Mouse (Mus musculus): ENCODE data around the gene Rpl35. TPM values are rescaled to one million over a fixed set of nuclear protein-coding genes. Genes with fewer than 3 reads are reported as not detected.
A peak's percentile ranks its signal among the peaks of the same experiment; 100 is the strongest.
"Not testable (repeated sequence)": the region's sequence is repeated elsewhere in the genome, so short reads cannot be mapped to it uniquely, and the experiment has no call there.

Rpl35 gene
- polyA plus RNA-seq, 1 experiment from 2014 or later, result 1,011 TPM

GRCm38 (mm10) chr2:39010144-39010543 lies 4.7 kb upstream of the Rpl35 start:
- not testable (repeated sequence) for H3K27me3 ChIP-seq (ENCODE audit: control insufficient read depth, insufficient read depth, low read length); H3K9ac ChIP-seq (ENCODE audit: low read length); H3K27ac ChIP-seq (ENCODE audit: low read depth, low read length); H3K9me3 ChIP-seq (ENCODE audit: control insufficient read depth, low read length); H3K4me3 ChIP-seq (ENCODE audit: low read depth, low read length); H3K36me3 ChIP-seq (ENCODE audit: control insufficient read depth, insufficient read depth, low read length); DNase-seq (ENCODE audit: low spot score); ATAC-seq (replicated peaks; ENCODE audit: low FRiP score); H3K4me2 ChIP-seq (ENCODE audit: low read depth, low read length, severe bottlenecking); H3K4me1 ChIP-seq (replicated peaks; ENCODE audit: control insufficient read depth, insufficient read depth, low read length)
- 94% methylated on average over 5 of the region's 5 CpGs for WGBS

- 39% methylated on average over 3 of the region's 3 CpGs for WGBS
- no peak for ATAC-seq (replicated peaks; ENCODE audit: low FRiP score)
- Histone ChIP-seq H3K4me3 (ENCODE audit: low read depth, low read length) (peak overlapping the region; percentile 86), H3K27ac (ENCODE audit: low read depth, low read length) (no peak overlapping the region), H3K9ac (ENCODE audit: low read length) (peak overlapping the region; percentile 89), H3K27me3 (ENCODE audit: control insufficient read depth, insufficient read depth, low read length) (no peaks in the 10 kb centered on the region), H3K4me1 (replicated peaks; ENCODE audit: control insufficient read depth, insufficient read depth, low read length) (peaks cover 9% of the 10 kb centered on the region; the same call in 1 of the 2 replicates), H3K9me3 (ENCODE audit: control insufficient read depth, low read length) (no peaks in the 10 kb centered on the region), H3K36me3 (ENCODE audit: control insufficient read depth, insufficient read depth, low read length) (no peaks in the 10 kb centered on the region), H3K4me2 (ENCODE audit: low read depth, low read length, severe bottlenecking) (peak overlapping the region; percentile 85)
- DNase-seq (ENCODE audit: low spot score), result no peak
Observed at GRCm38 (mm10) chr2:39008954-39009365, 3.5 kb upstream of the Rpl35 start.

- Histone ChIP-seq H3K4me1 (replicated peaks; ENCODE audit: control insufficient read depth, insufficient read depth, low read length) (peaks cover 13% of the 10 kb centered on the region), H3K27ac (ENCODE audit: low read depth, low read length) (peak overlapping the region; percentile 79), H3K36me3 (ENCODE audit: control insufficient read depth, insufficient read depth, low read length) (peaks cover 4% of the 10 kb centered on the region; the same call in 1 of the 2 replicates), H3K27me3 (ENCODE audit: control insufficient read depth, insufficient read depth, low read length) (no peaks in the 10 kb centered on the region), H3K4me3 (ENCODE audit: low read depth, low read length) (peak overlapping the region; percentile 86), H3K4me2 (ENCODE audit: low read depth, low read length, severe bottlenecking) (peak overlapping the region; percentile 85), H3K9me3 (ENCODE audit: control insufficient read depth, low read length) (no peaks in the 10 kb centered on the region), H3K9ac (ENCODE audit: low read length) (peak overlapping the region; percentile 89)
- ATAC-seq (replicated peaks; ENCODE audit: low FRiP score) (peak; percentile 44), DNase-seq (ENCODE audit: low spot score) (no peak)
- under 1% methylated on average over 25 of the region's 25 CpGs for WGBS
Observed at GRCm38 (mm10) chr2:39008350-39008851, 3.0 kb upstream of the Rpl35 start.

GRCm38 (mm10) chr2:39007865-39008264 lies 2.4 kb upstream of the Rpl35 start:
- Histone ChIP-seq H3K4me2 (ENCODE audit: low read depth, low read length, severe bottlenecking) (peak overlapping the region; percentile 85), H3K4me1 (replicated peaks; ENCODE audit: control insufficient read depth, insufficient read depth, low read length) (peaks cover 17% of the 10 kb centered on the region), H3K4me3 (ENCODE audit: low read depth, low read length) (peak overlapping the region; percentile 86), H3K36me3 (ENCODE audit: control insufficient read depth, insufficient read depth, low read length) (peaks cover 8% of the 10 kb centered on the region), H3K9ac (ENCODE audit: low read length) (peak overlapping the region; percentile 89), H3K27me3 (ENCODE audit: control insufficient read depth, insufficient read depth, low read length) (no peaks in the 10 kb centered on the region), H3K9me3 (ENCODE audit: control insufficient read depth, low read length) (no peaks in the 10 kb centered on the region), H3K27ac (ENCODE audit: low read depth, low read length) (peak overlapping the region; percentile 88)
- peak; percentile 94 for DNase-seq (ENCODE audit: low spot score)
- under 1% methylated on average over 44 of the region's 44 CpGs for WGBS
- ATAC-seq (replicated peaks; ENCODE audit: low FRiP score), result peak; percentile 86

- H3K9ac ChIP-seq (ENCODE audit: low read length), result no peak overlapping the region
- peak overlapping the region; percentile 77; the same call in 1 of the 2 replicates for H3K4me3 ChIP-seq (ENCODE audit: low read depth, low read length)
Observed at GRCm38 (mm10) chr2:39006149-39006730, 816 bp upstream of the Rpl35 start.

GRCm38 (mm10) chr2:39004880-39005435 lies 466 bp downstream of the Rpl35 start, which contains the start of gene Arpc5l:
Gene Arpc5l, plus strand, starts transcription at chr2:39005348.
- no peaks in the 10 kb centered on the region for H3K9me3 ChIP-seq (ENCODE audit: control insufficient read depth, low read length)
- peaks cover 21% of the 10 kb centered on the region for H3K4me1 ChIP-seq (replicated peaks; ENCODE audit: control insufficient read depth, insufficient read depth, low read length)
- WGBS, result under 1% methylated on average over 53 of the region's 58 CpGs
- peak within 1 kb of the TSS; percentile 82 for H3K27ac ChIP-seq (ENCODE audit: low read depth, low read length)
- no peaks in the 10 kb centered on the region for H3K27me3 ChIP-seq (ENCODE audit: control insufficient read depth, insufficient read depth, low read length)
- H3K4me2 ChIP-seq (ENCODE audit: low read depth, low read length, severe bottlenecking), result peak within 1 kb of the TSS; percentile 75
- peaks cover 21% of the 10 kb centered on the region for H3K36me3 ChIP-seq (ENCODE audit: control insufficient read depth, insufficient read depth, low read length)
- peak; percentile 95 for DNase-seq (ENCODE audit: low spot score)
- H3K9ac ChIP-seq (ENCODE audit: low read length), result peak within 1 kb of the TSS; percentile 94
- peak within 1 kb of the TSS; percentile 77 for H3K4me3 ChIP-seq (ENCODE audit: low read depth, low read length)
- ATAC-seq (replicated peaks; ENCODE audit: low FRiP score), result peak; percentile 89

More at GRCm38 (mm10) chr2:39006149-39006730, 816 bp upstream of the Rpl35 start:
- H3K9me3 ChIP-seq (ENCODE audit: control insufficient read depth, low read length), result no peaks in the 10 kb centered on the region
- H3K4me2 ChIP-seq (ENCODE audit: low read depth, low read length, severe bottlenecking), result peak overlapping the region; percentile 75; the same call in 1 of the 2 replicates
- DNase-seq (ENCODE audit: low spot score), result no peak
- WGBS, result 91% methylated on average over 14 of the region's 14 CpGs
- no peaks in the 10 kb centered on the region for H3K27me3 ChIP-seq (ENCODE audit: control insufficient read depth, insufficient read depth, low read length)
- no peak overlapping the region for H3K27ac ChIP-seq (ENCODE audit: low read depth, low read length)
- no peak for ATAC-seq (replicated peaks; ENCODE audit: low FRiP score)
- H3K4me1 ChIP-seq (replicated peaks; ENCODE audit: control insufficient read depth, insufficient read depth, low read length), result peaks cover 21% of the 10 kb centered on the region
- peaks cover 16% of the 10 kb centered on the region for H3K36me3 ChIP-seq (ENCODE audit: control insufficient read depth, insufficient read depth, low read length)

GRCm38 (mm10) chr2:39004372-39004771 lies 1.1 kb downstream of the Rpl35 start:
- Histone ChIP-seq H3K36me3 (ENCODE audit: control insufficient read depth, insufficient read depth, low read length) (peaks cover 21% of the 10 kb centered on the region), H3K27ac (ENCODE audit: low read depth, low read length) (peak overlapping the region; percentile 82), H3K27me3 (ENCODE audit: control insufficient read depth, insufficient read depth, low read length) (no peaks in the 10 kb centered on the region), H3K4me3 (ENCODE audit: low read depth, low read length) (peak overlapping the region; percentile 77), H3K4me2 (ENCODE audit: low read depth, low read length, severe bottlenecking) (peak overlapping the region; percentile 75), H3K9me3 (ENCODE audit: control insufficient read depth, low read length) (no peaks in the 10 kb centered on the region), H3K9ac (ENCODE audit: low read length) (peak overlapping the region; percentile 94), H3K4me1 (replicated peaks; ENCODE audit: control insufficient read depth, insufficient read depth, low read length) (peaks cover 21% of the 10 kb centered on the region)
- ATAC-seq (replicated peaks; ENCODE audit: low FRiP score) (no peak), DNase-seq (ENCODE audit: low spot score) (no peak)
- under 1% methylated on average over 11 of the region's 11 CpGs for WGBS

GRCm38 (mm10) chr2:39003512-39003911 lies 1.9 kb downstream of the Rpl35 start:
- no peak for DNase-seq (ENCODE audit: low spot score)
- Histone ChIP-seq H3K27ac (ENCODE audit: low read depth, low read length) (no peak overlapping the region), H3K9ac (ENCODE audit: low read length) (peak overlapping the region; percentile 94), H3K27me3 (ENCODE audit: control insufficient read depth, insufficient read depth, low read length) (no peaks in the 10 kb centered on the region), H3K4me1 (replicated peaks; ENCODE audit: control insufficient read depth, insufficient read depth, low read length) (peaks cover 17% of the 10 kb centered on the region), H3K4me2 (ENCODE audit: low read depth, low read length, severe bottlenecking) (peak overlapping the region; percentile 75), H3K9me3 (ENCODE audit: control insufficient read depth, low read length) (no peaks in the 10 kb centered on the region), H3K4me3 (ENCODE audit: low read depth, low read length) (peak overlapping the region; percentile 77), H3K36me3 (ENCODE audit: control insufficient read depth, insufficient read depth, low read length) (peaks cover 21% of the 10 kb centered on the region)
- 73% methylated on average over 5 of the region's 5 CpGs for WGBS
- ATAC-seq (replicated peaks; ENCODE audit: low FRiP score), result no peak

All from forebrain, embryonic 11.5 days (tissue).